Mouse (Mus musculus) gastrocnemius, adult 8-10 months (tissue): ENCODE measurements around the gene Fgfr2. TPM values are rescaled to one million over a fixed set of nuclear protein-coding genes. Genes with fewer than 3 reads are reported as not detected.

ENCODE experiments used
- DNase-seq, 2 experiments: peaks; one replicate each; pipeline ENCODE4 v3.0.0; 2022; ENCODE audit warnings: low spot score in 2 of 2
- total RNA-seq, 4 experiments: library from RNA; stranded (reverse); gene quantifications; 2 replicates each; pipeline ENCODE4 v1.2.4; 2022

Gene Fgfr2
- total RNA-seq, 4 experiments from 2014 or later, result 0.17 to 1.3 (median 0.62) TPM

DNA sequence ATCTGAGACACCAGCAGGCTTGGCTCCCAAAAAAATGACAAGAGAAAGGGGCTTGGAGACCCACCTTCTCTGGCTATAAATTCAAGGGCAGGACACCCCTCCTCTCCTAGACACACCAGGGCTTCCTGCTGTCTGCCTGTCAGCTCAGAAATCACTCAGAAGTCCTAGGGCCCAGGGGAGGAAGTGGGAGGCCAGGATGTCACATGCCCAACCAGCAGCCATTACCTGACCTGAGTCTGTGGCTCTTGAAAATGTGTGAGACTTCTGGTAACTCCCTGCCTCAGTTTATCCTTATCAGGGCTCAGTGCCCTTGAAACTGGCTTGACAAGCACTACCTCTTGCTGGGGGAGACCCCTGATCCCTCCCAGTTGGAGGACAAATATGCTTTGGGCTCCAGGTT, 423.5 kb downstream of the Fgfr2 start:
- DNase-seq, result no peak

DNA sequence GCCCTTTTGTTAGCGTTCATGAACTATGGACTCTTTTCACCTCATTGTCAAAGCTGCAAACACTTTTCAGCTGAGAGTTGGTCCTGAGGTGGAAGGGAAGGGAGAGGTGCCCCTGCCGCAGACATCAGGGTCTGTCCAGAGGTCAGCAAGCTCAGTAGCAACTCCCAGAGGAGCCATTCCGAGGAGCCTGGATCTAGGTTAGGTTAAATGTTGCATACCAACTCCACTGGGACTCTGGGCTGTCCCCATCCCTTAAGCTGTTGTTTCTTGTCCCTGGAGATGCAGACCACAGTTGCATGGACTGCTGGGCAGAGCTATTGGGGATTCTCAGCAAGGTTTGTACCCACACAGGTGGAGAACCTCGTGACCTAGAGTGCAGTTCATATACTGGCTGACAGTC, 424.0 kb downstream of the Fgfr2 start:
- no peak for DNase-seq

DNA sequence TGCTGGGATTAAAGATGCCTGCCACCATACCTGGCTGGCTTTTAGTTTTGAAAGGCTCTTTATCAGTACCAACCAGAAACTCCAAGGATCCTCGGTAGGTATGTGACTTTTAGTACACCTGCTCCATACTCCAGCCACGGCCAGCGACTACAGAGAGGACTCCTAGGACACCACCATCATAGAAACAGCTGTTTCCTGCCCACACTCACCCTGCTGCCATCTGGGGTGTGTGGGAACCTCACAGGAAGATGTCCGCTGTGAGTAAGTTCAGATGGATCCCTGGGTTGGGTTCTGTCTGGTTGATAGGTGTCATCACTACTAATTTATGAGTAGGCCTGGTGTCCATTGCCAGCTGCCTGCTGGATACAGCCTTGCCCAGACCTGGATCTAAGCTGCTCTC, 424.4 kb downstream of the Fgfr2 start:
- DNase-seq, result no peak

DNA sequence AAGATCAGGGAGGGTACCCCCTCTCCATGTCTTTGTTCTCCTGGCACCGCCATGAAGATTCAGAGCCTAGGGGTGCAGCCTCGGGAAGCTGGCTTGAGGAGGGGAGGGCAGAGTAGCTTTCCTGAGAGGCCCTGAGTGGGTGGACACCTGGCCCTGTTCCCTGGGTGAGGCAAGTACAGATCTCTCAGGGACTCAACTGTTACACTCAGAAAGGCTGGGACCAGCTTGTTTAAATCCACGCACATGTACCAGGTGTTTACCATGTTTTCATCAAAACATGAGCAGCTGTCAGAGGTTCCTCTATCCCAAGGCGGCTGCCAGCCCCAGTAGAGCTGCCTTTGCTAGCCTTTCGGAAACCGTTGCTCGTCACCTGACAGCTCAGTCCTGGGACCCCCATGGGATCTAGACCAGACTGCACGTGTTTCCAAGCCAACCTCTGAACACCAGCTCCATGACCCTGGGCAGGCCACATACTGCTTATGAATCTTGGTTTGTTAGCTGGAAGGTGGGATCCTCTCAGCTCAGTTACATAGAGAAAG, 425.8 kb downstream of the Fgfr2 start:
- no peak for DNase-seq

DNA sequence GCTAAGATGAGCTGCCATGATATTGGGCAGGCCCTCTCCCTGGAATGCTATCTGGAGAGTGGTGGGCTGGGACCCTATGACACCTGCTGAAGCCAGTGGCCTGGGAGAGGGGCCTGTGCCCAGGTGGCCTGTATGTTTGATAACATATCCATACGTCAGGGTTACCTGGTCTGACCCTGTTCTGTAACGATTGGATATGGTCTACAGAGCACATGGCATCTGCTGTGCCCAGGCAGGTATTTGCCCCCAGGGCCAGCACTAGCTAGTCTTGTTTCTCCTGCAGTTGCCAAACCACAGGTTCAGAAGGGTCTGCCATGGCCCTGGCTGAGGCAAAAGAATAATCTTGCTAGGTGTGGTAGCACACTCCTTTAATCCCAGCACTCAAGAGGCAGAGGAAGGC, 429.6 kb downstream of the Fgfr2 start:
- DNase-seq, result no peak

DNA sequence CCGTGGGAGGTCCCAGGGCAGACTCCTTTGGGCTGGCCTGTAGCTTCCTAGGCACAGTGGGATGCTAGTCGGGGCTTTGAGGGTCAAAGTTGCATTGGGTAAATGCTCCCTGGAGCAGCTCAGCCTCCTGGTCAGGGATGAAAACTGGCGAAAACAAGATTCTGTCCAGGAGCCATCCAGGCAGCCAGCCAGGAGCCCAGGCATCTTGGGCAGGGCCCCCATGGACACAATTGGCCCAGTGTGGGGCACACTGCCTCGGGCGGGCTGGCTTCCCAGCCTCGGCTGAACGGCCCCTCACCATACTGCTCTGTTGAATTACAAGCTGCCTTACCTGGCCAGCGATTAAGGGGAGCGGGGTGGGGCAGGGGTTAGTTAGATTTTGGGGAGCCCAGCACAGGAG, 430.4 kb downstream of the Fgfr2 start:
- no peak for DNase-seq

DNA sequence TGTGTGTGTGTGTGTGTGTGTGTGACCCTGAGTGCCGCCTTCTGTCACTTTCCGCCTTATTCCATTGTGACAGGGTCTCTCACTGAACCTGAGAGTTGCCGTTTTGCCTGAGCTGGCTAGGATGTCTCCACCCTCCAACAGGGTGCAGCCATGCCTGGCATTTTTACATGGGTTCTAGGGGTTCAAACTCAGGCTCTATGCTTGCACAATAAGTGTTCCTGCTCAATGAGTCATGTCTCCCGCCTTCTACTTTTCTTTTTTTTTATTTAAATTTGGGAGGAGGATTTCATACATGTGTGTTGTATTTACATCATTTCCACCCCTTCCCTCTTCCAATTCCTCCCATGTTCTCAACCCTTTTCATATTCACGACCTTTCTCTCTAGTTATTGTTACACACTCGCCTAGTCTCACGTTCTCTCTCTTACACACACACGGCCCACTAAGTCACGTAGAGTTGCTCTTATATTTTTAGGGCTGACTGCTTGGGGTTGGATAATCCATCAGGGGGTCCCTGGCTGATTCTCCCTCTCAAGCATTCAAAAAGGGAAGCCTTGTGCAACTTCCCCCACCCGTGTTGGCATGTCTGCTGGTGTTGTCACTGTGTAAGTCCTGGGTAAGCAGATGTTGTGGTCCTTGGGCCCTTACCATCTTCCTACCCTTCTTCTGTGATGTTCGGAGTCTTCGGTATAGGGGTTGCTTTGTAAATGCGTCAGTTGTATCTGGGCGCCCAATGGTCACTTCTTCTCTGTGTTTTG, 432.3 kb downstream of the Fgfr2 start:
- no peak for DNase-seq

DNA sequence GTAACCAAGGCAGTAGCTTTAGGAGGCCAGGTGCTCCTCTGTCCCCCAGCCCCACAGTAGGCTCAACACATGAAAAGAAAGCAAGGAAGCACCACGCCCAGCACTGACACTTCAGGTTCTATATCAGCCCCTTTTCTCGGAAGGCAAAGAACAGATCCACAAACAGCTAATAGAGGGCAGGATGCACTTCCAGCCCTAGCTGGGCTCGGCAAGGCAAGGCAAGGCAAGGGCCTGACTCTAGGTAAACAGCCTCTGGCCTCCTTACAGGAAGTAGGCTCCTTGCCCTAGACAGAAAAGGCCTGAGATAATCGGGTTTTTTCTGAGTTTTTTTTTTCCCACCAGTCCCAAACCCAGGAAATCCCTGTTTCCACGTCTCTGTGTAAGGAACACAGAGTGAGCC, 433.4 kb downstream of the Fgfr2 start:
- DNase-seq, result no peak

DNA sequence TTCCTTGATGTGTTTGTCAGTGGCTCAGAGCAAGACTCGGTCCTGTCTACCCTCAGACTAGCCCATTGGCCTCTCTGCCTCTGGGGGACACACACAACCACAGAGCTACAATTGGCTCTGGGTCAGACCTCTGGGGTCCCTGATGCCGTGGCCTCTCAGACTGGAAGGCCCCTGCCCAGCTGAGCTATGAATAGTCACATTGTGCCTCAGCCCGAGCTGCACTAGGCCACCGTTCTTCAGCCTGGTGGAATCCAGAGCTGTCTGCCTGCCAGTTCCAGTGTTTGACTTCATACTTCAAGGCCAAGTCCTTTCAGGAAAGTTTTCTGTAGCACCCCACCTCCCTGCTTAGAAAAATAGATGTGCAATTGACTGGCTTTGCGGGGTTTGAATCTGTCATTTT, 434.4 kb downstream of the Fgfr2 start:
- no peak for DNase-seq

DNA sequence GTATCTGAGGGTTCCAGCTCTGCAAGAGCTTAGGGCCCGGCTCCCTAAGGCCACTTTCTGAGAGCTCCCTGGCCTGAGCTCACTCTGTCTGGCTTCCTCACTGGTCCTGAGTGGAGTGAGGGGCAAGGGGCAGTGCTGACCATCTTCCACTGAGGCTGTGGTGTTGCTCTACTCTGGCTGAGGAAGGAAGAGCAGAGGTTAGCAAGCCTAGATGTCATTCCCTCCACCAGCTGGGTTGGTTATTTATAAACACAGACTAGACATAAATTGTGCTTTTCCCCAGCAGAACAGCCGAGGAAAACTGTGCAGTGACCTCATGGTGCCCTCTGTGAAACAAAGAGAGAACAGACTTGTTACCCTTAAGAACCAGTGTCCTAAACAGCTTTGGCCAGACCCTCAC, 435.3 kb downstream of the Fgfr2 start:
- no peak for DNase-seq

DNA sequence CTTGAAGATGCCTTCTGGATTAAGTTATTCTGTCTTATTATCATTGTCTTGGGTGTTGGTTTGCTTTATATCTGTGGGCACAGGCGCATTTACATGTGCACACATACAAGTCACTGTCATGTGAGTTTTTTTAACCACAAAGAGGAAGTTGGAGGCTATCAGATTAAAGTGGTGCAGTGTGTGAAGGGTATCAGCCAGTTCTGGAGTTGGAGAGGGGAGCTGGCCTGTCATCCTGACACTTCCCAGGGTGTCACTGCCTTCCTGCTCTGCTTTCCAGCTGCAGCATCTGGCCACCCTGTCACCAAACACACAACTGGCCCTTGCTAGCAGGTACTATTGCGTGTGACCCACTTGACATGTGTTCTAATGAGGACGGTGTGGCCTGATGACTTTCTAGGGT, 436.6 kb downstream of the Fgfr2 start:
- DNase-seq, result no peak

DNA sequence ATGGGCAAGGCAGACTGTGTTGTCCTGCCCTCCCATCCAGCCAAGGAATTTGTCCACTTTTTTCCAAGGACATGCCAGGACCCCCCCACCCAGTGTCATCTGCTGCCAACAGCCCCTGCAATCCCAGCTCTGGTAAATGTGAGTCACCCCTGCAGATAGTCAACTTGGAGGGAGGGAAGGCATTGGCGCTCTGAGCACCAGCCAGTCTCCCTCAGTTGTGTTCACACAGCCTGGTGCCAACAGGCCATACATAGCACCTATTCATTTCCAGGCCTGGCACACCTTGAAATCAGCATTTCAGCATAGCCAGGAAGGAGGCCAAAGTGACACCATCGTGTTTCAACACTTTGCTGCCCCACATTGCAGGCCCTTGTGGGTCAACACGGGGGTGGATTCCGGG, 439.2 kb downstream of the Fgfr2 start:
- no peak for DNase-seq

DNA sequence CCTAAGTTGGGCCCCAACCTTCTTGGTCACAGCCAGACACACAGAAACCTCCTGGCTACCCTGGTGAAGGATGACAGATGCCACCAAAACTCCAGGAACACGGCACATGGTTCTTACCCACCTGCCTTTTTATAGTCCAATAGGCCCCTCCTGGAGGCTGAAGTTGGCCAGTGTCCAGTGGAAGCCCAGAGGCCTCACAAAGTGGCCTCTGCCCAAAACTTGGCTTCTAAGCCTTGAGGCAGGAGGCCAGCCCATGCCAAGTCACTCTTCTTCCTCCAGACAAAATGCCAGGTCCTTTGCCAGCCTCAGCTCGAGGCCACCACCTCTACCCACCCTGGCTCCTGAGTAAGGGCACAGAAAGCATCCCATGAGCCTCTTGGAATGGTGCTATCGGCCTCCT, 440.2 kb downstream of the Fgfr2 start:
- no peak for DNase-seq

DNA sequence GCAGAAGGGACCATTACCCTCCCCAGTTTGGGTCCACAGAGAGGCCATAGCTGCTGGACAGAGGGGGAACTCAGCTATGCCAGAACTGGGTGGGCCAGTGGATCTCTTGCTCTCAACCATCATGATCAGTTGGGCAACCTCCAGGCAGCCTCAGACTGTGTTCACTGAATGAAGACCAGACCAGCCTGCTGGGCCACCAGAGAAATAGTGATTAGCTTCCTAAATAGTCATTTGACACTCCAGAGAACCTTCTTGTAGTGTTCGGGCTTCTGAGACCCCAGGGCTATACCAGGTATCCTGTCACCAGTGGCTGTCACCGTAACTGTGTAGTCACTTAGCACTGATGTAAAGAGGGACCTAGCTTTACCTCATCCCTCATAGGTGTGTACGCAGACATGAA, 440.8 kb downstream of the Fgfr2 start:
- no peak for DNase-seq

DNA sequence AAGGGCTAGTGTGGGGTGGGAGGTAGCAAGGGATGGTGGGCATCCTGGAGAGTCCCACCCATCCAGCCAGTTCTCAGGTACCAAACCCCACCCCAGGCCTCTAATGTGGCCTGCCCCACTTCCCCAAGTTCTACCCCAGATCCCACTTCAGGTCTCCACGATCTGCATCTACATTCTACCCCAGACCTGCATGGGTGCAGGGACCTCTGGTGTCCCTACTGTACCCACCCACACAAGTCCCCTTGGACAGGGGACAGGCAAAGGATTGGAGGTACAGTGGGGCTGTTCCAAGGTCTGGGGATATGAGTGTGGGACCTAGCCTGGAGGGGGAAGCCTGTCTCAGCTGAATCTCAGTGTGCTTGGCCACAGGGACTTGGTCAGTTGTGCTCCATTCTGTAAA, 441.3 kb downstream of the Fgfr2 start:
- DNase-seq, result no peak

DNA sequence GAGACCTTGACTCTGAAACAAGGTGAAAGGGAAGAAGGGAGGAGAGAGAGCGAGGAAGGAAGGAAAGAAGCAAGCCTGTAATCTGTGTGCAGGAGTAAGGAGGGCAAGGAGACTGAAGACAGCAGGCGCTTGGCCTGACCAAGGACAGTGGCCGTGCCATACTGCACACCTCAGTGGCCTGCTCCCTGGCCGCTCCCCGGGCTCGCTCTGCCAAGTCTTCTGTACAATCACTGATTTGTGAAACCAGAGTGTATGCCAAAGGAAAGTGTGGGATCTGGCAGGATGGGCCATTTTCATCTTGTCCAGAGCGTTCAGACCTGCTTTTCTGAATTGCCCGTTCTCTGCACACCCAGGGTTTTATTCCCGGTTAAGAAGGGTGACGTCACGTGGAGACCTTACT, 441.9 kb downstream of the Fgfr2 start:
- no peak for DNase-seq

DNA sequence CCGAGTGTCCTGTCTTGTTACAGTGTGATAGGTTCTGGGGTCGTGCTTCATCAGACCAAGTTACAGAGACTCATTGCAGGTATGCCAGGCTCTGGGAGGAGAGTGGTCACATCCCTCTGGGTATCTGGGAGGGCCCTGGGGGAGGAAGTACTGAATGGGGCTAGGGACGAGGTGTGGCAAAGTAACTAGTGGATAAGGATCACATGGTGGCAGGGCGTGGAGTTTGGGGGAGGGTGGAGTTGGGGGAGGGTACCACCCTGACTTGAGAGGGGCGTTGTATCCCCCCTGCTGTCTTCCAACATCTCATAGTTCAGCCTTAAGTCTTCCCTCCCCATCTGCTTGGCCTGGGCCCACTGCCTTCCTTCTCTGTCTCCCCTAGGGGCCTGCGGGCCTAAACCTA, 443.6 kb downstream of the Fgfr2 start:
- DNase-seq, result no peak

DNA sequence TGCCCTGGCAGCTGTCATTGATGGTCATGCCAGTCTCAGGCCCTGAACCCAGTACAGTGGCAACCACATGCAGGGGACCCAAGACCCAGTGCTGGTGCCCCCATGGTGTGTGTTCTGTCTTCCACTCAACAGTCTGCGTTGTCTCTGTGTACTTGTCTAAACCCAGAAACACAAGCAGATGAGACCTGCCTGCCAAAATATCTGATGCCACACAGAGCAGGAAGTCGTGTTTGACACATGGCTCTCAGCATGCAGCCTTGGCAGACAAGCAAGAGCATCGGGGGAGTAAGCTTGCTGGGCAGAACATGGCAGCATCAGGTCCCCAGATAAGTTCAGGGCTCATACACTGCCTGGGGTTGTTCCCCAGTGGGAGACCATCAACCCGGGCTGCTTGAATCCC, 444.0 kb downstream of the Fgfr2 start:
- DNase-seq, result no peak

DNA sequence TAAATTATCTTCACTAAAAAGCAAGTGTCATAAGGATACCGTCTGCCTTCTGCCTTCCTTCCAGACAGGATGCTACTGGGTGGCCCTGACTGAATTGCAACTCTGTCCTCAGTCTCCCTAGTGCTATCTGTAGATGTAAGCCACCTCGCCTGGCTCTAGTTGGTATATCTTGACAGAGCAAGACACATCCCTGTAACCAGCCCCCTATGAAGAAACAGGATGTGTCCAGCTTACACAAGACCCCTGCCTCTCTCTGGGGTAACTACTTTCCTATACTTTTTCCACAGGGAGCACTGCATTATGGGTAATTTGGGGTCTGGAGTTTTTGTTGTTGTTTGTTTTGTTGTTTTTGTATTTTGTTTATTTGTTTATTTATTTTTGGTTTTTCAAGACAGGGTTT, 447.2 kb downstream of the Fgfr2 start:
- DNase-seq, result no peak

DNA sequence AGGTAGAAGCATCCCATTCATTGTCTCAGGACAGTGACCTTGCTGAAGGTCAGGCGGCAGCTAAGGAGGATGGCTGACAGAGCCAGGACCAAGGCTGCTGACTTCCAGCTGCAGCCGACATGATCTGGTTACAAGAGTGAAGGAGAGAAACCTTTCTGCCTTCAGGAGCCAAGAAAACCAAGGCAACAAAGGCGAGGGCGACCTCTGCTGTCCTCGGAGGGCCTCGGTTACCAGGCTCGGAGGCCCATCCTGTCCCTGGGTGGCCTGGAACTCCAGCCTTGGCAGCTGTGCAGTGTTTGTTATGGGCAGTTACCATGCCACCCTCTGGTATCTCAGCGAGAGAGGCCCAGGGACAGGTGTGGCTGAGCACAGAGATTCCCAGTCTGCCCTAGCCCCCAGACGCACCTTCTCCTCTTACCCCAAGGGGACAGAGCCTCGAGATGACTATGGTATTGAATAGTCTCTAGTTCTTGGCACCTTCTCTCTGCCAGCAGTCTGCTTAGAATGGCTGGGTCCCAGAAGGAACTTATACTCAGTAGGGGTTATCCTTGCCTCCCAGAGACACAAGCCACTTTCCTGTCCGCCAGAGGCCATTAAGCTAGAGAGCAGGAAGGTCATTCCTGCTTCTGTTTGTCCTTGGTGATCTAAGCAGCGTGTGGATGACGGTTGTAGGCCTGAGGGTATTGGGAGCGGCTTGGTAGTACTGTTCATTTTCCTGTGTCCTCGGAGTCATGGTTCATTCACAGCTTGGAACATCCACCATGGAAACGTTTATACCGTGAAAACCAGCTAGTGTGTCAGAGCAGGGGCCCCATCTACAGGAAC, 449.0 kb downstream of the Fgfr2 start:
- DNase-seq, result peak; percentile 84 to 90

DNA sequence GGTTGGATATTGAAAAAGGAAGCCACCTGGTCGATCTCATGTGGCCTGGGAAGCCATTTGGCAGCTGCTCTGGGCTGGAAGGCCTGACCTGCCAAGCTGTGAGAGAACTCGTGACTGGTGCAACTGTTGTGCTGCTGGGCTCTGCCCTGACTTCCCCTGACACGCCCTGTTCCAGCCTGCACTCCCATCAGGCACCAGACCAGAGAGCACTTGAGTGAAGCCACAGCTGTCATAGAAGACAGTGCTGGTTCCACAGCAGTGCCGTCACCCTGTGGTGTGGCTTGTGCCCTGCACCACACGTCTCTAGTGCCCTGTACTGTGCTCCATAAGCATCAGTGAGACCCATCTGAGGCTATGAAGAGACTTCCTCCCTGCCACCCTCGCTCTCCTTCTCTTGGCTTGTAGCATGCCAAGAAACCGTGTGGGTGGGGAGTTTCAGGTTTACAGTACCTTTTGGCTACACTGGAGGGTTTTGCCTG, 450.6 kb downstream of the Fgfr2 start:
- peak; percentile 61 to 73 for DNase-seq

DNA sequence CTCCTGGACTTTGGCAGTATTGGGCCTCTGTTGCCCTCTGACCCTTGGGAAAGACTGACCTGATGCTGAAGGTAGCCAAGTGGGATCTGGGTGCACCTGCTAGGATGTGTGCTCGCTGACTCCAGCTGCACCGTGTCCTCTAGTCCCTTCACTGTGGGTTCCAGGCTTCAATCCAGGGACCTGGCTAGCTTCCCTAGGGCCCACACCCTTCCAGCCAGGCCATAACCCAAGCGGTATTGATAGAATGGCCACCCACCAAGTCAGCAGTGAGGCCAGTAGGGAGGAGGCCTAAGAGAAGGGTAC, 452.3 kb downstream of the Fgfr2 start:
- DNase-seq, result peak; percentile 59 to 78
